Mouse (Mus musculus) cerebellum, adult 2 months (tissue): Measurements from ENCODE around the gene Asb14. TPM values are rescaled to one million over a fixed set of nuclear protein-coding genes. Genes with fewer than 3 reads are reported as not detected.
"Not testable (repeated sequence)": the region's sequence is repeated elsewhere in the genome, so short reads cannot be mapped to it uniquely, and the experiment has no call there.

ENCODE experiments used
- DNase-seq, 2 experiments: peaks; one replicate each; pipeline ENCODE4 v3.0.0; 2021
- H3K27ac ChIP-seq: fragments of 200-500 bp; 2 replicates; pipeline ENCODE4 v1.5.1; 2012; ENCODE audit warnings: low read length, control low read depth, inconsistent platforms; ENCODE audit not compliant: insufficient read depth
- H3K27me3 ChIP-seq: fragments of 200-500 bp; 2 replicates; pipeline ENCODE4 v1.6.1; 2012; ENCODE audit warnings: inconsistent platforms, mild to moderate bottlenecking, low read length, moderate library complexity; ENCODE audit not compliant: control insufficient read depth, insufficient read depth
- H3K4me1 ChIP-seq: fragments of 200-500 bp; 2 replicates; pipeline ENCODE4 v1.6.1; 2011; ENCODE audit warnings: low read length; ENCODE audit not compliant: control insufficient read depth, insufficient read depth
- H3K4me3 ChIP-seq: fragments of 200-500 bp; replicated peaks from 2 replicates; pipeline ENCODE3; 2011; ENCODE audit warnings: mild to moderate bottlenecking, low read depth, low read length, control low read depth; ENCODE audit not compliant: insufficient read depth
- CTCF ChIP-seq: fragments of 200-500 bp; IDR thresholded peaks from 2 replicates; pipeline ENCODE4 v1.5.1; 2011; ENCODE audit warnings: low read depth, mild to moderate bottlenecking, control low read depth, low read length, moderate library complexity, borderline replicate concordance; ENCODE audit not compliant: insufficient read depth
- POLR2A ChIP-seq: fragments of 200-500 bp; IDR thresholded peaks from 2 replicates; pipeline ENCODE4 v1.6.1; 2011; ENCODE audit warnings: low read length, control low read depth, borderline replicate concordance; ENCODE audit not compliant: insufficient read depth
- WGBS: fragments of 180-500 bp; shearing (Covaris S2); methylation state at CpG from one replicate; pipeline ENCODE4 v1.1.7; 2018; 5-methylcytosine and 5-hydroxymethylcytosine counted together
- polyA plus RNA-seq: library from polyadenylated mRNA; depleted of rRNA; stranded (reverse); fragments of >200 nt; gene quantifications from 2 replicates; pipeline ENCODE4 v1.2.3, GENCODE M21; 2012

Gene Asb14
- polyA plus RNA-seq, 1 experiment, result 0.13 TPM

DNA sequence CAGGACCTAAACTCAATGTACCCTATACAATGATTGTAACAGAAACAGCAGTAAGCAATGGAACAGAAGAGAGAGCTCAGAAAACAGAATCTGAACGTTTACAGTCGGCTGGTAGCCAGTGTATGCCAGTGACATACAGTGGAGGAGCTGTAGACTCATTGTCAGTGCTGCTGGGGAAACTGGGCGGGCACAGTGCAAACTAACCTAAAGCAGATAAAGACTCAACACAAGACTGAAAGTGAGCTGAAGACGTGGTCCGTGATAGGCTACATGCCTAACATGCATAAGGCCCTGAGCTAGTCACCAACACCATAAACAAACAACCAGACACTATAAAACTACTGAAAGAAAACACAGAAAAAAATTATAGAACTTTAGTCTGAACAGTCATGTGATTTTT, 12.7 kb upstream of the Asb14 start:
- Histone ChIP-seq H3K4me1 (no peaks in the 10 kb centered on the region), H3K27me3 (no peaks in the 10 kb centered on the region), H3K4me3 (no peak overlapping the region), H3K27ac (no peak overlapping the region)
- TF ChIP-seq CTCF, result no peak
- TF ChIP-seq POLR2A, result no peak
- no peak for DNase-seq
- WGBS, result 90% methylated on average over 5 of the region's 5 CpGs

DNA sequence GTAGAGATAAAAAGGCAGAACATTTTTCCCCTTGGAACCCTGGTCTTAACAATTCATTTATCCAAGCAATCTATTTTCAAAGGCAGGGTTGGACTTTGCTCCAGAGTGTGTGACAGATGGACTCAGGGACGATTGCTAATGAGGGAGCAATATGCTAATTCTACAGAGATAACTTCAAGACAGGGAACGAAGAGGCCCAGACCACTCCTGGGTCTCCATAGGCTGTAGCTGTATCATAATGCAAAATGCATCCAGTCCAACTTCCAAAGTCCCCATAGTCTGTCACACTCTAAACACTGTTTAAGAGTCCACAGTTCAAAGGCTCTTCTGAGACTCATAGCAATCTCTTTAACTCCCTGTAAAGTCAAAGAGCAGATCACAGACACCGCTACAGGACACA, 7.1 kb upstream of the Asb14 start:
- WGBS, result 35% methylated on average over 3 of the region's 3 CpGs
- H3K4me3 ChIP-seq, result no peak overlapping the region
- no peaks in the 10 kb centered on the region for H3K27me3 ChIP-seq
- H3K27ac ChIP-seq, result no peak overlapping the region
- TF ChIP-seq POLR2A (no peak), CTCF (no peak)
- H3K4me1 ChIP-seq, result no peaks in the 10 kb centered on the region
- no peak for DNase-seq

DNA sequence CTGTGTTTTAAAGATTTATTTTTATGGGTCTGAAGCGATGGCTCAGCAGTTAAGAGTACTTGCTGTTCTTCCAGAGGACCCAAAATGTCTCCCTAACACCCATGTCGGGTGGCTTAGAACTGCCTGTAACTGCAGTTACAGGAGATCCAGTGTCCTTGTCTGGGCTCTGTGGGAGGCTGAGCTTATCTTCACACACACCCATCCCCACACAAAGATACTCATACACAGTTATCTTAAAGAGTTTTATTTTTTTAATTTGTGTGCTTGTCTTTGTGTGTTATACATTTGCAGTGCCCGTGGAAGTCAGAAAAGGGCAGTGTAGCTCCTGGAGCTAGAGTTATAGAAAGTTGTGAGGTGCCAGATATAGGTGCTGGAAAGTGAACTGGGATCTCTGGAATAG, 3.6 kb upstream of the Asb14 start:
- no peaks in the 10 kb centered on the region for H3K4me1 ChIP-seq
- no peak overlapping the region for H3K27ac ChIP-seq
- WGBS, result 96% methylated on average over 3 of the region's 3 CpGs
- TF ChIP-seq POLR2A (no peak), CTCF (no peak)
- no peaks in the 10 kb centered on the region for H3K27me3 ChIP-seq
- H3K4me3 ChIP-seq, result no peak overlapping the region
- no peak for DNase-seq

DNA sequence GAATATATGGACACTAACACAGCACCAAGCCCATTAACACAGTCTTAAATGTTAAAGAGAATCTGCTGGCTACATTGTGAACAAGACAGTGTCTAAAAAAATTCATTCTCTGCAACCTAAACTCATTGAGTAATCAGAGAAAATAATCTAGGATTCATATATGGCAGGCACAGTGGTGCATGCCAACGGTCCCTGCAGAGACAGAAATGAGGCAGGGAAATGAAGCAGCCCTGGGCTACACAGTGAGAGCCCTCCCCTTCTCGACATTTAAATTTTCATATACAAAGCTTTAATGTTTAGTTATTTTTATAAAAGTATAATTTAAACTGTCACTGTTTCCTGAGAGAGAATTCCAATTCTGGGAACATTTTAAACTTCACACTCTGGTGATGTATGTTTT, 5.1 kb downstream of the Asb14 start:
- WGBS, result 83% methylated on average over 2 of the region's 2 CpGs
- no peaks in the 10 kb centered on the region for H3K27me3 ChIP-seq
- H3K4me1 ChIP-seq, result no peaks in the 10 kb centered on the region
- DNase-seq, result no peak
- H3K4me3 ChIP-seq, result no peak overlapping the region
- no peak overlapping the region for H3K27ac ChIP-seq
- no peak for TF ChIP-seq POLR2A
- no peak for TF ChIP-seq CTCF

DNA sequence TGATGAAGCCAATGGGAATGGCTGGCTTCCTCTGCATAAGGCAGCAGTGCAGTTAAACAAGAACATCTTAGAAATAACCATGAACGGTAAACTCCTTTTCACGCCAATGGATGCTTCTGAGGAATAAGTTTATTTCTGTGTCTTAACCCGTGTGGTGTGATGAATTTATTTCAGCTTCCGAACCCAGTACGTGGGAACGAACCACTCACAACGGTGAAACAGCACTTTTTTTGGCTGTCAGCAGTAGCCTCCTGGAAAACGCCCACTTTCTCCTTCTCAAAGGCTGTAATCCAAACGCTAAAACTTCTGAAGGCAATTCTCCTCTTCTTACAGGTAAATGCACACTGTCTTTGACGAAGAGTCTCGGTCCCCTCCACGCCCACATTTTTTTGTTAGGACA, 6.5 kb downstream of the Asb14 start:
- 90% methylated on average over 12 of the region's 12 CpGs for WGBS
- Histone ChIP-seq H3K27me3 (no peaks in the 10 kb centered on the region), H3K27ac (no peak overlapping the region), H3K4me3 (no peak overlapping the region), H3K4me1 (no peaks in the 10 kb centered on the region)
- TF ChIP-seq POLR2A (no peak), CTCF (no peak)
- DNase-seq, result no peak

DNA sequence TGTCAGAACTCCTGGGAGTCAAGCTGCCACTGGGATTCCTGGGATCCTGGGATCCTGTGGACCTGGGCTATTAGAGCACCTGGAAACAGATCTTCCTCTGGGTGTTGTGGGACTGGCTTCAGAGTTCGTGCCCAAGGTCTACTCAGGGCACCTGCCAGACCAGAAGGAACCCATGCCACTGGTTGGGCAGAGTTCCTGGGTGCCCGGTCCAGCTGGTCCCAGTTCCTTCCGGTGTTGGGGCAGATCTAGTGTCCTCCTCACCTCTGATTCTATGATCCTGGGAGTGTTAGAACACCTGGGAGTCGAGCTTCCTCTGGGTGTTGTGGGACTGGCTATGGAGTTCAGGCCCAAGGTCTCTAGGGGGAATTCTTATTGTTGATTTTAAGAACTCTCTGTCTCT, 13.0 kb downstream of the Asb14 start:
- Histone ChIP-seq H3K27ac (no peak overlapping the region), H3K4me3 (no peak overlapping the region), H3K4me1 (no peaks in the 10 kb centered on the region), H3K27me3 (no peaks in the 10 kb centered on the region)
- WGBS, result 76% methylated on average over 4 of the region's 4 CpGs
- TF ChIP-seq CTCF (no peak), POLR2A (no peak)
- DNase-seq, result no peak

DNA sequence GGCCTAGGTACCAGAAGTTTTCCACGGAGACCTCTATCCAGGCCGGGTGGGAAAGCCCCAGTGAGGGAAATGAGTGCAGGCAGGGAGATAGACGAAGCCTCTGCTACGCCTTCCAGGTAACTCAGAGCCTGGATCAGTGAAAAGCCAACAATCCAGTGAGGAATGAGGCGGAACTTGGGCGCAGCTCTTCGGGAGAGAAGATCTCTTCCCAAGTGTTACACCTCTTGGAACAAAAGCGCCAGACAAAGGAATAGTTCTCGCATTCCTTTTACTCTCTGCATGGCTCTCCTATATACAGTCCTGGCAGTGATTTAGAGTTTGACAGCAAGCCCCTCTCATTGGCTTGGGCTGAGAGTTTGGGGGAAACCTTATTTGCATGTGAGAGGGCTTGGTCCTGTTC, 16.1 kb downstream of the Asb14 start:
- not testable (repeated sequence) for H3K4me3 ChIP-seq, DNase-seq, H3K27me3 ChIP-seq, H3K27ac ChIP-seq, H3K4me1 ChIP-seq
- WGBS, result 50% methylated on average over 9 of the region's 9 CpGs

DNA sequence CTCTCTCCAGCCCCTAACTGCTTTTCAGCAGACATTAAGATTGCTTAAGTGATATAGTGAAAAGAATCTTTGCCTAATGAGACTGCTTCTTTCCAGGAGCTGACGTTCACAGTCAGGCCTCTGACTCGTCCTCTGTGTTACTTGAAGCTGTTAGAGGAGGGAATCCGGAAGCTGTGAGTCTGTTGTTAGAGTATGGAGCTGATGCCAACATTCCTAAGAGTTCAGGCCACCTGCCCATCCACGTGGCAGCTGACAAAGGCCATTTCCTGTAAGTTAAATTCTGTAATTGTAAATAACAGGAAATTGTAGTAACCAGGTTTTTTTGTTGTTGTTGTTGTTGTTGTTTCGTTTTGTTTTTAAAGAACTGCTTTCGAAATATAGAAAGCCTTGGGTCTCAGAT, 16.8 kb downstream of the Asb14 start:
- Histone ChIP-seq H3K4me1 (peaks cover 3% of the 10 kb centered on the region; the same call in 1 of the 2 replicates), H3K4me3 (no peak overlapping the region), H3K27ac (no peak overlapping the region), H3K27me3 (no peaks in the 10 kb centered on the region)
- no peak for TF ChIP-seq CTCF
- no peak for TF ChIP-seq POLR2A
- 49% methylated on average over 6 of the region's 6 CpGs for WGBS
- no peak for DNase-seq

DNA sequence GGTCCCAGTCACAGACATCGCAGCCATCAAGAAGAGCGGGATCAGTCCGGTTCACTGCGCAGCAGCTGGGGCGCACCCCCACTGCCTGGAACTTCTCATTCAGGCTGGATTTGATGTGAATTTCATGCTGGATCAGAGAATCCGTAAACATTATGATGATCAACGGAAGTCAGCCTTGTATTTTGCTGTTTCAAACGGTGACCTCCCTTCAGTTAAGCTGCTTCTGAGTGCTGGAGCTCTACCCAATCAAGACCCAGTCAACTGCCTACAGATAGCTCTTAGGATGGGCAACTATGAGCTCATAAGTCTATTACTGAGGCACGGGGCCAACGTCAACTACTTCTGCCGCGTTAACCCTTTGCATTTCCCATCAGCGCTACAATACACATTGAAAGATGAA, 17.5 kb downstream of the Asb14 start:
- no peak for DNase-seq
- 85% methylated on average over 13 of the region's 13 CpGs for WGBS
- H3K4me3 ChIP-seq, result no peak overlapping the region
- no peaks in the 10 kb centered on the region for H3K27me3 ChIP-seq
- TF ChIP-seq POLR2A, result no peak
- TF ChIP-seq CTCF, result no peak
- no peak overlapping the region for H3K27ac ChIP-seq
- H3K4me1 ChIP-seq, result peaks cover 3% of the 10 kb centered on the region; the same call in 1 of the 2 replicates
